Mouse (Mus musculus): ENCODE results near the gene Cdh18.
"Not testable (repeated sequence)": the region's sequence is repeated elsewhere in the genome, so short reads cannot be mapped to it uniquely, and the experiment has no call there.

The Cdh18 gene

GRCm38 (mm10) chr15:22947234-22947633 is 398.4 kb downstream of the Cdh18 start:
- no peak for DNase-seq (ENCODE audit: low spot score)

- DNase-seq (ENCODE audit: low spot score): no peak
Measured at GRCm38 (mm10) chr15:22969424-22969823, 420.6 kb downstream of the Cdh18 start.

- no peak for DNase-seq (ENCODE audit: low spot score)
Measured at GRCm38 (mm10) chr15:22980136-22980535, 431.3 kb downstream of the Cdh18 start.

GRCm38 (mm10) chr15:22984647-22985046 is 435.8 kb downstream of the Cdh18 start:
- DNase-seq (ENCODE audit: low spot score): no peak

- DNase-seq (ENCODE audit: low spot score): no peak
Measured at GRCm38 (mm10) chr15:23016680-23017079, 467.9 kb downstream of the Cdh18 start.

- DNase-seq (ENCODE audit: low spot score): no peak
Measured at GRCm38 (mm10) chr15:23021151-23021550, 472.3 kb downstream of the Cdh18 start.

- no peak for DNase-seq (ENCODE audit: low spot score)
Measured at GRCm38 (mm10) chr15:23022635-23023034, 473.8 kb downstream of the Cdh18 start.

GRCm38 (mm10) chr15:23035551-23036207 is 486.9 kb downstream of the Cdh18 start:
- DNase-seq (ENCODE audit: low spot score): no peak

- DNase-seq (ENCODE audit: low spot score): peak; percentile 17
Measured at GRCm38 (mm10) chr15:23036208-23037065, 487.6 kb downstream of the Cdh18 start.

- no peak for DNase-seq (ENCODE audit: low spot score)
Measured at GRCm38 (mm10) chr15:23037561-23037960, 488.7 kb downstream of the Cdh18 start.

GRCm38 (mm10) chr15:23046127-23046785 is 497.4 kb downstream of the Cdh18 start:
- DNase-seq (ENCODE audit: low spot score): no peak

GRCm38 (mm10) chr15:23052006-23052405 is 503.2 kb downstream of the Cdh18 start:
- DNase-seq (ENCODE audit: low spot score): no peak

GRCm38 (mm10) chr15:23085326-23085725 is 536.5 kb downstream of the Cdh18 start:
- not testable (repeated sequence) for DNase-seq (ENCODE audit: low spot score)

- DNase-seq (ENCODE audit: low spot score): no peak
Measured at GRCm38 (mm10) chr15:23087535-23087934, 538.7 kb downstream of the Cdh18 start.

- DNase-seq (ENCODE audit: low spot score): no peak
Measured at GRCm38 (mm10) chr15:23096601-23097000, 547.8 kb downstream of the Cdh18 start.

GRCm38 (mm10) chr15:23104668-23105380 is 556.0 kb downstream of the Cdh18 start:
- DNase-seq (ENCODE audit: low spot score): no peak

- no peak for DNase-seq (ENCODE audit: low spot score)
Measured at GRCm38 (mm10) chr15:23134950-23135715, 586.3 kb downstream of the Cdh18 start.

- no peak for DNase-seq (ENCODE audit: low spot score)
Measured at GRCm38 (mm10) chr15:23136971-23137370, 588.1 kb downstream of the Cdh18 start.

GRCm38 (mm10) chr15:23142907-23143306 is 594.1 kb downstream of the Cdh18 start:
- not testable (repeated sequence) for DNase-seq (ENCODE audit: low spot score)

- no peak for DNase-seq (ENCODE audit: low spot score)
Measured at GRCm38 (mm10) chr15:23155883-23156282, 607.1 kb downstream of the Cdh18 start.

- DNase-seq (ENCODE audit: low spot score): no peak
Measured at GRCm38 (mm10) chr15:23164869-23165268, 616.0 kb downstream of the Cdh18 start.
